29 mouse cellular contexts compared by ENCODE assay signal in the genomic region with DNA sequence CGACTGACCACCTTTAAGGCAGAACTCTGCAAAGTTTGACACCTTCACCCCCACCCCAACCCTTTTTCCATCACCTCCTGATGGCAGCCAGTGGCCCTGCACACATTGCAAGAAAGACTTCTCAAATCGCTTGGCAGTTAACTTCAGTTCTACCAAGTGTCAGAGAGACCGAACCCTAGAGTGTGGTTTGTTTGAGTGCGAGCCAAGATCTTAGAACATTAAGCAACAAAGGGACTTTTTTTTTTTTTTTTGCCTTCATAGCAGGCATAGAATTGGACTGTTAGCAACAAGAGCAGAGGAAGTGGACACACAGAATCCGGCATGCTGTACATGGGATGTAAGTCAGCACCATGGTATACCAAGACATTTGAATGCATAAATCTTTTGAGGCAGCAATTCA. TPM values are rescaled to one million over a fixed set of nuclear protein-coding genes. Genes with fewer than 3 reads are reported as not detected.
DNase-seq lines count a peak whose midpoint lies in the region; ATAC-seq lines count a peak whose summit lies in the region.
"Had no signal": no experiment of that assay in that cellular context is flagged by ENCODE, and none has a peak within 500 bp of the region (broad histone marks: within the 10 kb centered on the region; RNA-seq: fewer than 3 reads in every experiment).

No protein-coding gene starts in this region.

- no peaks in the 10 kb centered on the region for H3K27me3 ChIP-seq in lung, embryonic 16.5 days (ENCODE audit: control insufficient read depth, insufficient read depth, low read depth, low read length)
- no peaks in the 10 kb centered on the region for H3K27me3 ChIP-seq in hindbrain, embryonic 11.5 days (ENCODE audit: control insufficient read depth, insufficient read depth, low read length)
- H3K27me3 ChIP-seq in liver, embryonic 12.5 days (replicated peaks): no peaks in the 10 kb centered on the region
- H3K27me3 ChIP-seq: embryonic facial prominence, embryonic 15.5 days; heart, embryonic 13.5 days; hindbrain, embryonic 15.5 days; liver, embryonic 15.5 days; neural tube, embryonic 15.5 days; stomach, embryonic 15.5 days had no signal

- no peak for DNase-seq in lung, postnatal 4 days
- peak; percentile 20 for DNase-seq in Muller cell, postnatal 12 days (ENCODE audit: inconsistent ontology term)
- peak; percentile 14 for DNase-seq in fat pad, adult 2 months (ENCODE audit: extremely low read depth, low read depth, low spot score)
- no peak for DNase-seq in urinary bladder, postnatal 10 days (ENCODE audit: low spot score)
- DNase-seq in hindbrain, embryonic 11.5 days (ENCODE audit: low spot score): no peak
- DNase-seq: adrenal gland, postnatal 25 days; cerebellum, adult 9-11 months; forebrain, postnatal 0 days; gastrocnemius, postnatal 14 days; heart, adult 2 months; kidney, adult 2 months; left cerebral cortex, postnatal 4 days; right cerebral cortex, adult 18-20 months; thymus, postnatal 25 days had no signal

- H3K4me3 ChIP-seq in lung, embryonic 16.5 days (ENCODE audit: low read length): no peak overlapping the region
- H3K4me3 ChIP-seq in hindbrain, embryonic 11.5 days (ENCODE audit: low read depth, low read length): no peak overlapping the region
- no peak overlapping the region for H3K4me3 ChIP-seq in liver, embryonic 12.5 days
- H3K4me3 ChIP-seq: embryonic facial prominence, embryonic 15.5 days; forebrain, embryonic 10.5 days; heart, adult 2 months; heart, embryonic 13.5 days; hindbrain, embryonic 15.5 days; left cerebral cortex, adult 2 months; limb, embryonic 15.5 days; liver, embryonic 15.5 days; neural tube, embryonic 15.5 days; stomach, embryonic 15.5 days had no signal

- ATAC-seq in lung, embryonic 16.5 days (ENCODE audit: low read depth): peak; percentile 61; the same call in 1 of the 2 replicates
- ATAC-seq in megakaryocyte, adult 5-6 weeks (ENCODE audit: poor library complexity, severe bottlenecking): peak; percentile 31
- ATAC-seq in hindbrain, embryonic 11.5 days (ENCODE audit: low FRiP score): no peak
- ATAC-seq in liver, embryonic 12.5 days: no peak
- ATAC-seq: forebrain, postnatal 0 days; midbrain, embryonic 16.5 days had no signal

- no peak overlapping the region for H3K9ac ChIP-seq in lung, embryonic 16.5 days (ENCODE audit: low read length)
- H3K9ac ChIP-seq in hindbrain, embryonic 11.5 days (ENCODE audit: low read depth, low read length): no peak overlapping the region
- no peak overlapping the region for H3K9ac ChIP-seq in liver, embryonic 12.5 days
- H3K9ac ChIP-seq: embryonic facial prominence, embryonic 15.5 days; forebrain, postnatal 0 days; hindbrain, embryonic 15.5 days; limb, embryonic 15.5 days; liver, embryonic 15.5 days; neural tube, embryonic 15.5 days; stomach, embryonic 15.5 days had no signal

- H3K36me3 ChIP-seq in lung, embryonic 16.5 days (ENCODE audit: control insufficient read depth, insufficient read depth, low read length): peaks cover 13% of the 10 kb centered on the region
- peaks cover 5% of the 10 kb centered on the region; the same call in 1 of the 2 replicates for H3K36me3 ChIP-seq in hindbrain, embryonic 11.5 days (ENCODE audit: control insufficient read depth, insufficient read depth, low read length)
- peaks cover 4% of the 10 kb centered on the region; the same call in 1 of the 2 replicates for H3K36me3 ChIP-seq in liver, embryonic 12.5 days
- H3K36me3 ChIP-seq: liver, embryonic 15.5 days had no signal

- H3K9me3 ChIP-seq in lung, embryonic 16.5 days (ENCODE audit: control insufficient read depth, low read length): no peaks in the 10 kb centered on the region
- H3K9me3 ChIP-seq in hindbrain, embryonic 11.5 days (ENCODE audit: control insufficient read depth, low read length): no peaks in the 10 kb centered on the region
- H3K9me3 ChIP-seq in liver, embryonic 12.5 days (replicated peaks): no peaks in the 10 kb centered on the region
- H3K9me3 ChIP-seq: embryonic facial prominence, embryonic 15.5 days; forebrain, embryonic 10.5 days; heart, embryonic 13.5 days; hindbrain, embryonic 15.5 days; limb, embryonic 15.5 days; liver, embryonic 15.5 days; neural tube, embryonic 15.5 days; stomach, embryonic 15.5 days had no signal

- peaks cover 8% of the 10 kb centered on the region for H3K4me1 ChIP-seq in lung, embryonic 16.5 days (replicated peaks; ENCODE audit: control insufficient read depth, insufficient read depth, low read length)
- peaks cover 21% of the 10 kb centered on the region for H3K4me1 ChIP-seq in hindbrain, embryonic 11.5 days (replicated peaks; ENCODE audit: control insufficient read depth, insufficient read depth, low read length)
- H3K4me1 ChIP-seq in liver, embryonic 12.5 days: peaks cover 22% of the 10 kb centered on the region; the same call in 1 of the 2 replicates

- no peak overlapping the region for H3K27ac ChIP-seq in lung, embryonic 16.5 days (ENCODE audit: low read length)
- H3K27ac ChIP-seq in hindbrain, embryonic 11.5 days (ENCODE audit: low read depth, low read length): no peak overlapping the region
- H3K27ac ChIP-seq in liver, embryonic 12.5 days: no peak overlapping the region
- H3K27ac ChIP-seq: embryonic facial prominence, embryonic 15.5 days; heart, adult 2 months; heart, embryonic 13.5 days; hindbrain, embryonic 15.5 days; kidney, postnatal 0 days; left cerebral cortex, adult 2 months; limb, embryonic 15.5 days; liver, embryonic 15.5 days; neural tube, embryonic 15.5 days; stomach, embryonic 15.5 days had no signal

- no peak overlapping the region for H3K4me2 ChIP-seq in lung, embryonic 16.5 days (ENCODE audit: low read depth, low read length)
- no peak overlapping the region for H3K4me2 ChIP-seq in hindbrain, embryonic 11.5 days (replicated peaks; ENCODE audit: low read depth, low read length)
- H3K4me2 ChIP-seq in liver, embryonic 12.5 days: no peak overlapping the region
- H3K4me2 ChIP-seq: embryonic facial prominence, embryonic 15.5 days; heart, embryonic 13.5 days; hindbrain, embryonic 15.5 days; limb, embryonic 15.5 days; liver, embryonic 15.5 days; neural tube, embryonic 15.5 days; stomach, embryonic 15.5 days had no signal

- WGBS in lung, embryonic 16.5 days: 42% methylated on average over 5 of the region's 5 CpGs
- 93% methylated on average over 5 of the region's 5 CpGs for WGBS in hindbrain, embryonic 11.5 days
- 73% methylated on average over 5 of the region's 5 CpGs for WGBS in liver, embryonic 12.5 days (ENCODE audit: insufficient replicate concordance)

RNA-seq across cellular contexts. Expression of gene Msantd3, which starts 9.9 kb away (rescaled TPM):
- polyA plus RNA-seq in lung, embryonic 16.5 days (2015; fragmentation: Nextera tagmentation; extraction: Ambion mirVana): 19.2 and 22.4 TPM in 2 replicates
- total RNA-seq in megakaryocyte, adult 5-6 weeks (2015): 22.9 and 31.8 TPM in 2 replicates
- total RNA-seq in megakaryocyte, adult 5-6 weeks (2017): 32.1 and 37.4 TPM in 2 replicates
- 61.9 and 75.6 TPM in 2 replicates for polyA plus RNA-seq in hindbrain, embryonic 11.5 days (2014; fragmentation: Nextera tagmentation; extraction: Ambion mirVana)
- polyA plus RNA-seq in liver, embryonic 12.5 days (2016; fragmentation: Nextera tagmentation; extraction: Ambion mirVana): 4.7 and 5.9 TPM in 2 replicates

RNA-seq across cellular contexts. Expression of gene Tmeff1, which starts 35.3 kb away (rescaled TPM):
- polyA plus RNA-seq in lung, embryonic 16.5 days (2015; fragmentation: Nextera tagmentation; extraction: Ambion mirVana): 7.6 and 11.5 TPM in 2 replicates
- 0.09 and 0.41 TPM in 2 replicates for total RNA-seq in megakaryocyte, adult 5-6 weeks (2015)
- total RNA-seq in megakaryocyte, adult 5-6 weeks (2017): 0.37 and 0.40 TPM in 2 replicates
- 242 and 302 TPM in 2 replicates for polyA plus RNA-seq in hindbrain, embryonic 11.5 days (2014; fragmentation: Nextera tagmentation; extraction: Ambion mirVana)
- polyA plus RNA-seq in liver, embryonic 12.5 days (2016; fragmentation: Nextera tagmentation; extraction: Ambion mirVana): 10.5 and 10.9 TPM in 2 replicates
- total RNA-seq: megakaryocyte-erythroid progenitor cell, adult 5-6 weeks had no signal

Comparison
In these comparisons a context has a peak if more than half of its experiments do, and no peak if none do; other contexts are left out.
1. ATAC-seq: peak in lung, embryonic 16.5 days (single experiment) and megakaryocyte, adult 5-6 weeks (single experiment); none in hindbrain, embryonic 11.5 days (single experiment) and liver, embryonic 12.5 days (single experiment).
2. DNase-seq: peak in Muller cell, postnatal 12 days (single experiment) and fat pad, adult 2 months (single experiment); none in lung, postnatal 4 days (0 of 2), urinary bladder, postnatal 10 days (single experiment) and hindbrain, embryonic 11.5 days (single experiment).
3. RNA of gene Tmeff1, which starts 35.3 kb away (polyA plus RNA-seq): 242 to 302 TPM in hindbrain, embryonic 11.5 days; 7.6 to 11.5 TPM in lung, embryonic 16.5 days and 10.5 to 10.9 TPM in liver, embryonic 12.5 days; every median in the first group is over 10 times any median in the second.